Mouse (Mus musculus): ENCODE results near the gene B3galnt2. TPM values are rescaled to one million over a fixed set of nuclear protein-coding genes. Genes with fewer than 3 reads are reported as not detected.

Gene B3galnt2
- polyA plus RNA-seq, 1 experiment from 2014 or later: 16.4 TPM

GRCm38 (mm10) chr13:13995046-13995445, 40.8 kb downstream of the B3galnt2 start:
- DNase-seq (ENCODE audit: low spot score) (no peak), ATAC-seq (no peak)
- H3K4me3 ChIP-seq (ENCODE audit: low read depth, low read length): no peak overlapping the region
- H3K9me3 ChIP-seq (replicated peaks; ENCODE audit: control insufficient read depth, low read length): no peaks in the 10 kb centered on the region
- 90% methylated on average over 5 of the region's 5 CpGs for WGBS
- H3K4me1 ChIP-seq (ENCODE audit: control insufficient read depth, insufficient read depth, low read length): no peaks in the 10 kb centered on the region
- no peak overlapping the region for H3K27ac ChIP-seq (ENCODE audit: low read depth, low read length)
- peaks cover 89% of the 10 kb centered on the region for H3K36me3 ChIP-seq (ENCODE audit: control insufficient read depth, insufficient read depth, low read length)
- no peaks in the 10 kb centered on the region for H3K27me3 ChIP-seq (replicated peaks; ENCODE audit: control insufficient read depth, insufficient read depth, low read length)
- no peak overlapping the region for H3K9ac ChIP-seq (ENCODE audit: low read length)
- H3K4me2 ChIP-seq (ENCODE audit: low read length): no peak overlapping the region

- no peaks in the 10 kb centered on the region for H3K27me3 ChIP-seq (replicated peaks; ENCODE audit: control insufficient read depth, insufficient read depth, low read length)
- DNase-seq (ENCODE audit: low spot score): no peak
- H3K9me3 ChIP-seq (replicated peaks; ENCODE audit: control insufficient read depth, low read length): no peaks in the 10 kb centered on the region
- 88% methylated on average over 5 of the region's 5 CpGs for WGBS
- H3K4me1 ChIP-seq (ENCODE audit: control insufficient read depth, insufficient read depth, low read length): no peaks in the 10 kb centered on the region
- peaks cover 91% of the 10 kb centered on the region for H3K36me3 ChIP-seq (ENCODE audit: control insufficient read depth, insufficient read depth, low read length)
- no peak overlapping the region for H3K4me3 ChIP-seq (ENCODE audit: low read depth, low read length)
- H3K9ac ChIP-seq (ENCODE audit: low read length): no peak overlapping the region
- ATAC-seq: no peak
- no peak overlapping the region for H3K27ac ChIP-seq (ENCODE audit: low read depth, low read length)
- no peak overlapping the region for H3K4me2 ChIP-seq (ENCODE audit: low read length)
Observed at GRCm38 (mm10) chr13:13997476-13997875, 43.2 kb downstream of the B3galnt2 start.

GRCm38 (mm10) chr13:14002706-14003105, 48.4 kb downstream of the B3galnt2 start:
- Histone ChIP-seq H3K4me3 (ENCODE audit: low read depth, low read length) (no peak overlapping the region), H3K36me3 (ENCODE audit: control insufficient read depth, insufficient read depth, low read length) (peaks cover 87% of the 10 kb centered on the region), H3K9ac (ENCODE audit: low read length) (no peak overlapping the region), H3K4me1 (ENCODE audit: control insufficient read depth, insufficient read depth, low read length) (no peaks in the 10 kb centered on the region), H3K27ac (ENCODE audit: low read depth, low read length) (no peak overlapping the region), H3K27me3 (replicated peaks; ENCODE audit: control insufficient read depth, insufficient read depth, low read length) (no peaks in the 10 kb centered on the region), H3K4me2 (ENCODE audit: low read length) (no peak overlapping the region), H3K9me3 (replicated peaks; ENCODE audit: control insufficient read depth, low read length) (no peaks in the 10 kb centered on the region)
- peak; percentile 42 for DNase-seq (ENCODE audit: low spot score)
- 76% methylated on average over 2 of the region's 2 CpGs for WGBS
- no peak for ATAC-seq

GRCm38 (mm10) chr13:14004086-14004485, 49.8 kb downstream of the B3galnt2 start:
- peaks cover 83% of the 10 kb centered on the region for H3K36me3 ChIP-seq (ENCODE audit: control insufficient read depth, insufficient read depth, low read length)
- no peak for ATAC-seq
- DNase-seq (ENCODE audit: low spot score): peak; percentile 23
- H3K4me3 ChIP-seq (ENCODE audit: low read depth, low read length): no peak overlapping the region
- 84% methylated on average over 4 of the region's 4 CpGs for WGBS
- H3K27ac ChIP-seq (ENCODE audit: low read depth, low read length): no peak overlapping the region
- H3K4me2 ChIP-seq (ENCODE audit: low read length): no peak overlapping the region
- no peaks in the 10 kb centered on the region for H3K9me3 ChIP-seq (replicated peaks; ENCODE audit: control insufficient read depth, low read length)
- H3K4me1 ChIP-seq (ENCODE audit: control insufficient read depth, insufficient read depth, low read length): no peaks in the 10 kb centered on the region
- no peaks in the 10 kb centered on the region for H3K27me3 ChIP-seq (replicated peaks; ENCODE audit: control insufficient read depth, insufficient read depth, low read length)
- no peak overlapping the region for H3K9ac ChIP-seq (ENCODE audit: low read length)

- Histone ChIP-seq H3K27ac (ENCODE audit: low read depth, low read length) (no peak overlapping the region), H3K27me3 (replicated peaks; ENCODE audit: control insufficient read depth, insufficient read depth, low read length) (no peaks in the 10 kb centered on the region), H3K36me3 (ENCODE audit: control insufficient read depth, insufficient read depth, low read length) (peaks cover 80% of the 10 kb centered on the region), H3K4me1 (ENCODE audit: control insufficient read depth, insufficient read depth, low read length) (no peaks in the 10 kb centered on the region), H3K4me3 (ENCODE audit: low read depth, low read length) (no peak overlapping the region), H3K4me2 (ENCODE audit: low read length) (no peak overlapping the region), H3K9ac (ENCODE audit: low read length) (no peak overlapping the region), H3K9me3 (replicated peaks; ENCODE audit: control insufficient read depth, low read length) (no peaks in the 10 kb centered on the region)
- ATAC-seq (no peak), DNase-seq (ENCODE audit: low spot score) (no peak)
- 91% methylated on average over 5 of the region's 5 CpGs for WGBS
Observed at GRCm38 (mm10) chr13:14004999-14005398, 50.7 kb downstream of the B3galnt2 start.

- ATAC-seq: no peak
- H3K4me3 ChIP-seq (ENCODE audit: low read depth, low read length): no peak overlapping the region
- 85% methylated on average over 2 of the region's 2 CpGs for WGBS
- H3K4me1 ChIP-seq (ENCODE audit: control insufficient read depth, insufficient read depth, low read length): no peaks in the 10 kb centered on the region
- no peaks in the 10 kb centered on the region for H3K27me3 ChIP-seq (replicated peaks; ENCODE audit: control insufficient read depth, insufficient read depth, low read length)
- no peak overlapping the region for H3K9ac ChIP-seq (ENCODE audit: low read length)
- H3K4me2 ChIP-seq (ENCODE audit: low read length): no peak overlapping the region
- peaks cover 76% of the 10 kb centered on the region for H3K36me3 ChIP-seq (ENCODE audit: control insufficient read depth, insufficient read depth, low read length)
- no peak for DNase-seq (ENCODE audit: low spot score)
- no peak overlapping the region for H3K27ac ChIP-seq (ENCODE audit: low read depth, low read length)
- H3K9me3 ChIP-seq (replicated peaks; ENCODE audit: control insufficient read depth, low read length): no peaks in the 10 kb centered on the region
Observed at GRCm38 (mm10) chr13:14006056-14006455, 51.8 kb downstream of the B3galnt2 start.

- peaks cover 64% of the 10 kb centered on the region for H3K36me3 ChIP-seq (ENCODE audit: control insufficient read depth, insufficient read depth, low read length)
- no peak for DNase-seq (ENCODE audit: low spot score)
Observed at GRCm38 (mm10) chr13:14011454-14011995, 57.3 kb downstream of the B3galnt2 start.

GRCm38 (mm10) chr13:14014001-14014400, 59.7 kb downstream of the B3galnt2 start:
- Histone ChIP-seq H3K4me2 (ENCODE audit: low read length) (no peak overlapping the region), H3K36me3 (ENCODE audit: control insufficient read depth, insufficient read depth, low read length) (peaks cover 58% of the 10 kb centered on the region), H3K9me3 (replicated peaks; ENCODE audit: control insufficient read depth, low read length) (no peaks in the 10 kb centered on the region), H3K4me3 (ENCODE audit: low read depth, low read length) (no peak overlapping the region), H3K27me3 (replicated peaks; ENCODE audit: control insufficient read depth, insufficient read depth, low read length) (no peaks in the 10 kb centered on the region), H3K27ac (ENCODE audit: low read depth, low read length) (no peak overlapping the region), H3K9ac (ENCODE audit: low read length) (no peak overlapping the region), H3K4me1 (ENCODE audit: control insufficient read depth, insufficient read depth, low read length) (no peaks in the 10 kb centered on the region)
- DNase-seq (ENCODE audit: low spot score) (no peak), ATAC-seq (no peak)
- 92% methylated on average over 2 of the region's 2 CpGs for WGBS

More at GRCm38 (mm10) chr13:14011454-14011995, 57.3 kb downstream of the B3galnt2 start:
- no peak overlapping the region for H3K27ac ChIP-seq (ENCODE audit: low read depth, low read length)
- no peaks in the 10 kb centered on the region for H3K9me3 ChIP-seq (replicated peaks; ENCODE audit: control insufficient read depth, low read length)
- no peaks in the 10 kb centered on the region for H3K4me1 ChIP-seq (ENCODE audit: control insufficient read depth, insufficient read depth, low read length)
- no peak overlapping the region for H3K9ac ChIP-seq (ENCODE audit: low read length)
- H3K27me3 ChIP-seq (replicated peaks; ENCODE audit: control insufficient read depth, insufficient read depth, low read length): no peaks in the 10 kb centered on the region
- no peak overlapping the region for H3K4me2 ChIP-seq (ENCODE audit: low read length)
- ATAC-seq: no peak
- WGBS: 94% methylated on average over 4 of the region's 4 CpGs
- no peak overlapping the region for H3K4me3 ChIP-seq (ENCODE audit: low read depth, low read length)

GRCm38 (mm10) chr13:14014540-14014939, 60.3 kb downstream of the B3galnt2 start:
- ATAC-seq: no peak
- WGBS: 95% methylated on average over 4 of the region's 4 CpGs
- no peaks in the 10 kb centered on the region for H3K4me1 ChIP-seq (ENCODE audit: control insufficient read depth, insufficient read depth, low read length)
- H3K4me2 ChIP-seq (ENCODE audit: low read length): no peak overlapping the region
- DNase-seq (ENCODE audit: low spot score): no peak
- H3K4me3 ChIP-seq (ENCODE audit: low read depth, low read length): no peak overlapping the region
- no peaks in the 10 kb centered on the region for H3K9me3 ChIP-seq (replicated peaks; ENCODE audit: control insufficient read depth, low read length)
- H3K36me3 ChIP-seq (ENCODE audit: control insufficient read depth, insufficient read depth, low read length): peaks cover 60% of the 10 kb centered on the region
- H3K27ac ChIP-seq (ENCODE audit: low read depth, low read length): no peak overlapping the region
- no peak overlapping the region for H3K9ac ChIP-seq (ENCODE audit: low read length)
- H3K27me3 ChIP-seq (replicated peaks; ENCODE audit: control insufficient read depth, insufficient read depth, low read length): no peaks in the 10 kb centered on the region
